Mouse (Mus musculus) monocyte, adult 2 months (primary cell): ENCODE results near the gene Rgs12.

Experiments
- DNase-seq, 2 experiments: peaks; one replicate each; pipeline ENCODE4 v3.0.0; 2022; ENCODE audit warnings: low spot score in 2 of 2, low read depth in 1 of 2

Gene Rgs12

GRCm38 (mm10) chr5:34931091-34931490 lies 18.2 kb upstream of the Rgs12 start:
- no peak for DNase-seq

- DNase-seq: no peak
These were observed 17.5 kb upstream of the Rgs12 start for GRCm38 (mm10) chr5:34931516-34932457.

GRCm38 (mm10) chr5:34932458-34932806 lies 16.8 kb upstream of the Rgs12 start:
- no peak for DNase-seq

GRCm38 (mm10) chr5:34933461-34933860 lies 15.8 kb upstream of the Rgs12 start:
- no peak for DNase-seq

GRCm38 (mm10) chr5:34941710-34942470 lies 7.4 kb upstream of the Rgs12 start:
- DNase-seq: no peak

GRCm38 (mm10) chr5:34943428-34943827 lies 5.8 kb upstream of the Rgs12 start:
- no peak for DNase-seq

- DNase-seq: no peak
These were observed 545 bp downstream of the Rgs12 start for GRCm38 (mm10) chr5:34949769-34950211.

- no peak for DNase-seq
These were observed 1.4 kb downstream of the Rgs12 start for GRCm38 (mm10) chr5:34950486-34951160.

- DNase-seq: no peak
These were observed 2.1 kb downstream of the Rgs12 start for GRCm38 (mm10) chr5:34951161-34951834.

- DNase-seq: no peak
These were observed 5.3 kb downstream of the Rgs12 start for GRCm38 (mm10) chr5:34954508-34954907.

- DNase-seq: no peak
These were observed 6.4 kb downstream of the Rgs12 start for GRCm38 (mm10) chr5:34955630-34956029.

GRCm38 (mm10) chr5:34956151-34956550 lies 6.9 kb downstream of the Rgs12 start:
- no peak for DNase-seq

- no peak for DNase-seq
These were observed 7.8 kb downstream of the Rgs12 start for GRCm38 (mm10) chr5:34957015-34957414.

GRCm38 (mm10) chr5:34960021-34960420 lies 10.8 kb downstream of the Rgs12 start:
- DNase-seq: no peak

GRCm38 (mm10) chr5:34965531-34965930 lies 16.3 kb downstream of the Rgs12 start:
- DNase-seq: no peak

GRCm38 (mm10) chr5:34968386-34968785 lies 19.1 kb downstream of the Rgs12 start:
- DNase-seq: no peak

GRCm38 (mm10) chr5:34972471-34972870 lies 23.2 kb downstream of the Rgs12 start:
- DNase-seq: no peak

- no peak for DNase-seq
These were observed 24.5 kb downstream of the Rgs12 start for GRCm38 (mm10) chr5:34973560-34974317.

GRCm38 (mm10) chr5:34974773-34975443 lies 25.7 kb downstream of the Rgs12 start:
- DNase-seq: no peak
